Mouse (Mus musculus) forebrain, embryonic 13.5 days (tissue): ENCODE data around the gene Igsf21. TPM values are rescaled to one million over a fixed set of nuclear protein-coding genes. Genes with fewer than 3 reads are reported as not detected.
A peak's percentile ranks its signal among the peaks of the same experiment; 100 is the strongest.

Experiments
- ATAC-seq: fragments of 200-750 bp; cut with Nextera tagmentation; 2 replicates; pipeline ENCODE4 v1.8.0; 2017
- H3K27ac ChIP-seq: fragments of 300-500 bp; sonication (generic); 2 replicates; pipeline ENCODE4 v1.5.1; 2015; ENCODE audit warnings: inconsistent platforms, mild to moderate bottlenecking, moderate library complexity
- H3K27me3 ChIP-seq: fragments of 300-500 bp; sonication (generic); 2 replicates; pipeline ENCODE4 v1.6.1; 2015; ENCODE audit warnings: mild to moderate bottlenecking, inconsistent platforms
- H3K36me3 ChIP-seq: fragments of 300-500 bp; sonication (generic); 2 replicates; pipeline ENCODE4 v1.6.1; 2015; ENCODE audit warnings: mild to moderate bottlenecking, inconsistent platforms; ENCODE audit not compliant: poor library complexity, severe bottlenecking
- H3K4me1 ChIP-seq: fragments of 300-500 bp; sonication (generic); 2 replicates; pipeline ENCODE4 v1.6.1; 2015; ENCODE audit warnings: inconsistent platforms
- H3K4me2 ChIP-seq: fragments of 300-500 bp; sonication (generic); 2 replicates; pipeline ENCODE4 v1.6.1; 2015; ENCODE audit warnings: inconsistent platforms, mild to moderate bottlenecking, moderate library complexity
- H3K4me3 ChIP-seq: fragments of 300-500 bp; sonication (generic); 2 replicates; pipeline ENCODE4 v1.5.1; 2015; ENCODE audit warnings: mild to moderate bottlenecking, inconsistent platforms
- H3K9ac ChIP-seq: fragments of 300-500 bp; sonication (generic); 2 replicates; pipeline ENCODE4 v1.6.1; 2015; ENCODE audit warnings: mild to moderate bottlenecking, inconsistent platforms
- H3K9me3 ChIP-seq: fragments of 300-500 bp; sonication (generic); replicated peaks from 2 replicates; pipeline ENCODE4 v1.6.1; 2016; ENCODE audit warnings: inconsistent platforms
- WGBS: fragments of 180-500 bp; shearing (Covaris S2); methylation state at CpG from one replicate; pipeline ENCODE4 v1.1.7; 2015; 5-methylcytosine and 5-hydroxymethylcytosine counted together
- polyA plus RNA-seq: library from polyadenylated mRNA; unstranded; fragments of >200 nt; fragmentation: Nextera tagmentation; extraction: Ambion mirVana; gene quantifications from 2 replicates; pipeline ENCODE4 v1.2.1, GENCODE M21; 2015

The Igsf21 gene
- polyA plus RNA-seq, 1 experiment from 2014 or later: 28.6 TPM

DNA sequence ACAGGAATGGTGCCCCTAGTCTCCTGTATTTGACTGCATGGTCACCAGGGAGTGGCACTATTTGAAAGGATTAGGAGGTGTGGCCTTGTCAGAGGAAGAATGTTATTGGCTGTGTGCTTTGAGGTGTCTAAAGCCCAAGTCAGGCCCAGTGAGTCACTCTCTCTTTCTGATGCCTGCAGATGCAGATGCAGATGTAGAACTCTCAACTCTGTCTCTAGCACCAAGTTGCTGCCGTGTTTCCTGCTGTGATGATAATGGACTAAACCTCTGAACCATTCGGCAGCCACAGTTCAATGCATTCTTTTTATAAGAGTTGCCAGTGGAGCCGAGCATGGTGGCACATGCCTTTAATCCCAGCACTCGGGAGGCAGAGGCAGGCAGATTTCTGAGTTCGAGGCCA, 186.3 kb downstream of the Igsf21 start:
- WGBS: 83% methylated on average over 5 of the region's 5 CpGs
- Histone ChIP-seq H3K27me3 (no peaks in the 10 kb centered on the region), H3K27ac (no peak overlapping the region), H3K9ac (no peak overlapping the region), H3K9me3 (no peaks in the 10 kb centered on the region), H3K4me3 (no peak overlapping the region), H3K4me2 (no peak overlapping the region), H3K4me1 (no peaks in the 10 kb centered on the region), H3K36me3 (no peaks in the 10 kb centered on the region)
- ATAC-seq: no peak

DNA sequence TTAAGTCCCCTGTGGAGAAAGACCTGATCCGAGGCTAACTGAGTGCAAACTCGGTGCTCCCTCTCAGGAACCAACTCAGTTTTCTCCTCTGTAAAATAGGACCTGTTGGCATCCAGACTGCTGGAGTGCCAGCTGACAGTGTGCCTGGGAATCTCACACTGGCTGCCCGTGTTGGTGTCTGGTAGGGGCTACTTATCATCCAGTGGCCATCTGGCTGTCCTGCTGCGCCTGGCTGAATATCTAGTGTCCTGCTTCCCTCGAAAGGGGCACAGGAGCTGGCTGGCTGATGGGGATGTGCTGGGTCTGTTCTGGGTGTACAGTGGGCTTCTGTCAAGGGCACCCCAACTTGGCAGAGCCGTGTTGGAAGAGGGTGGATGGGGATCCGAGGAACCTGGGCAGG, 193.5 kb downstream of the Igsf21 start:
- H3K36me3 ChIP-seq: no peaks in the 10 kb centered on the region
- 0 out of 2 replicates have a peak, but pooled peaks cover 1% of the 10 kb centered on the region for H3K4me1 ChIP-seq
- no peak overlapping the region for H3K4me2 ChIP-seq
- no peak for ATAC-seq
- 74% methylated on average over 7 of the region's 7 CpGs for WGBS
- H3K27me3 ChIP-seq: no peaks in the 10 kb centered on the region
- no peak overlapping the region for H3K4me3 ChIP-seq
- no peak overlapping the region for H3K27ac ChIP-seq
- no peak overlapping the region for H3K9ac ChIP-seq
- peaks cover 7% of the 10 kb centered on the region for H3K9me3 ChIP-seq

GRCm38 (mm10) chr4:140052575-140052974, 194.0 kb downstream of the Igsf21 start:
- WGBS: 59% methylated on average over 11 of the region's 11 CpGs
- no peak overlapping the region for H3K4me3 ChIP-seq
- no peak for ATAC-seq
- H3K4me1 ChIP-seq: peaks cover 6% of the 10 kb centered on the region; the same call in 1 of the 2 replicates
- H3K4me2 ChIP-seq: no peak overlapping the region
- no peak overlapping the region for H3K27ac ChIP-seq
- peaks cover 7% of the 10 kb centered on the region for H3K9me3 ChIP-seq
- H3K36me3 ChIP-seq: no peaks in the 10 kb centered on the region
- no peaks in the 10 kb centered on the region for H3K27me3 ChIP-seq
- no peak overlapping the region for H3K9ac ChIP-seq

GRCm38 (mm10) chr4:140047807-140048362, 198.7 kb downstream of the Igsf21 start:
- Histone ChIP-seq H3K9me3 (peaks cover 7% of the 10 kb centered on the region), H3K4me1 (peaks cover 16% of the 10 kb centered on the region), H3K36me3 (no peaks in the 10 kb centered on the region), H3K27ac (peak overlapping the region; percentile 0; the same call in 1 of the 2 replicates), H3K4me3 (no peak overlapping the region), H3K4me2 (no peak overlapping the region), H3K9ac (no peak overlapping the region), H3K27me3 (no peaks in the 10 kb centered on the region)
- ATAC-seq: peak; percentile 45; the same call in 1 of the 2 replicates
- 67% methylated on average over 10 of the region's 10 CpGs for WGBS

GRCm38 (mm10) chr4:140043953-140044352, 202.6 kb downstream of the Igsf21 start:
- 43% methylated on average over 12 of the region's 12 CpGs for WGBS
- Histone ChIP-seq H3K4me3 (no peak overlapping the region), H3K9me3 (no peaks in the 10 kb centered on the region; the same call in 1 of the 2 replicates), H3K27ac (peak overlapping the region; percentile 51), H3K36me3 (peaks cover 4% of the 10 kb centered on the region; the same call in 1 of the 2 replicates), H3K4me1 (peaks cover 22% of the 10 kb centered on the region), H3K9ac (no peak overlapping the region), H3K27me3 (peaks cover 9% of the 10 kb centered on the region), H3K4me2 (no peak overlapping the region)
- no peak for ATAC-seq

- peak overlapping the region; percentile 25; the same call in 1 of the 2 replicates for H3K4me2 ChIP-seq
- 5% methylated on average over 26 of the region's 26 CpGs for WGBS
- peaks cover 4% of the 10 kb centered on the region; the same call in 1 of the 2 replicates for H3K36me3 ChIP-seq
- H3K27me3 ChIP-seq: peaks cover 16% of the 10 kb centered on the region
- 0 out of 2 replicates have a peak overlapping the region, but pooled peaks have one; percentile 32 for H3K9ac ChIP-seq
- no peaks in the 10 kb centered on the region; the same call in 1 of the 2 replicates for H3K9me3 ChIP-seq
- no peak for ATAC-seq
- H3K4me3 ChIP-seq: no peak overlapping the region
- H3K27ac ChIP-seq: no peak overlapping the region
- H3K4me1 ChIP-seq: peaks cover 26% of the 10 kb centered on the region
These were observed 207.8 kb downstream of the Igsf21 start for GRCm38 (mm10) chr4:140038586-140039411.

GRCm38 (mm10) chr4:140037784-140038387, 208.7 kb downstream of the Igsf21 start:
- 5% methylated on average over 13 of the region's 13 CpGs for WGBS
- peak; percentile 41; the same call in 1 of the 2 replicates for ATAC-seq
- Histone ChIP-seq H3K4me1 (peaks cover 24% of the 10 kb centered on the region), H3K4me2 (peak overlapping the region; percentile 25; the same call in 1 of the 2 replicates), H3K9ac (no peak overlapping the region), H3K9me3 (no peaks in the 10 kb centered on the region; the same call in 1 of the 2 replicates), H3K4me3 (no peak overlapping the region), H3K27ac (no peak overlapping the region), H3K27me3 (peaks cover 16% of the 10 kb centered on the region), H3K36me3 (peaks cover 4% of the 10 kb centered on the region; the same call in 1 of the 2 replicates)

DNA sequence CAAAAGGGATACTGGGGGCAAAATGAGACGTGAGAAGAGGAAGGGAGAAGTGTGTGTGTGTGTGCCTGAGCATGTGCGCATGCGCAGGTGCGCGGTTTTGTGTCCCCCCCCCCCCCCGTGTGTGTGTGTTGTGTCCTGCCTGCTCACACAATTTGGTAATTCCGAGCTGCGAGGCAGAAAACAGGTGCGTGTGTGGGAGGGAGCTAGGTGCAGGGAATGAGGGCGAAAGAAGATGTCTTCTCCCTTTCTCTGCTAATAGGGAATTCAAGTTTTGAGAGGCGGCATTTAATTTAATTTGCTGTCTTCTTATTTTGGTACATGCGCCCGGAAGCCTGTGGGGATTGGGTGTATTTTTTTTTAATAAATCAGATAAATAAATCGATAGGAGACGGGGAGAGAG, 211.4 kb downstream of the Igsf21 start:
- Histone ChIP-seq H3K9me3 (no peaks in the 10 kb centered on the region), H3K27ac (no peak overlapping the region), H3K9ac (no peak overlapping the region), H3K4me3 (no peak overlapping the region), H3K27me3 (peaks cover 16% of the 10 kb centered on the region), H3K4me1 (peaks cover 32% of the 10 kb centered on the region), H3K4me2 (no peak overlapping the region), H3K36me3 (no peaks in the 10 kb centered on the region)
- ATAC-seq: no peak
- 75% methylated on average over 15 of the region's 15 CpGs for WGBS

DNA sequence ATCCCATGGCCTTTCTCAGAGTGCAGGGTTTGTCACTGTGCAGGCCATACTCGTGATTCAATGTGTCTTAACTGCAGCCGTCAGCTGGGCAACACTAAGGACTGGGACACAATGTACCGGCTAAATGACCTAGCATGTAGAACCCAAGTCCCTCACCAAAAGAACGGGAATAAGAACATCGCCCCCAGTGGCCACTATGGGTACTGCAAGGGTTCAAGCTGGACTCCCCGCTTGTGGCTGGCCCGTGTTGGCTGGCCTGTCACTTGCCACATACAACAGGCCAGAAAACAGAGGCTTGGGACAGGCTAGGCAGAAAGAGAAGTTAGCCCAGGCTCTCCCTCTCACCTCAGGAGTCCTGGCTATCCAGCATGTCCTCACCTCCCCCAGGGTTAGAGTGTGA, 213.2 kb downstream of the Igsf21 start:
- H3K4me2 ChIP-seq: no peak overlapping the region
- WGBS: 38% methylated on average over 7 of the region's 7 CpGs
- no peak overlapping the region for H3K9ac ChIP-seq

DNA sequence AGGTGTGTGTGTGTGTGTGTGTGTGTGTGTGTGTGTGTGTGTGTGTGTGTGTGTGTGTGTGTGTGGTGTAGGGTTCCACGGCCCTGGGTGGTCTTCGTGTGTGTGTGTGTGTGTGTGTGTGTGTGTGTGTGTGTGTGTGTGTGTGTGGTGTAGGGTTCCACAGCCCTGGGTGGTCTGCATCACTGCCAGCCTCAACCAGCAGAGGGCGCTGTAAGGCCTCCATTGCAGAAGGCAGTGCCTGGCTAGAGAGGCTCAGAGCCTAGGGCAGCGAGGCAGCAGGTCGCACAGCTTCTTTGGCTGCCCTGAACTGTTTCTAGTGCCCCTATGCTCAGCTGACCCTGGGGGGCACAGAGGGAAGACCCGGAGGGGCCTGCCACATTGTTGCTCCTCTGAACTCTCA, 216.2 kb downstream of the Igsf21 start:
- H3K9me3 ChIP-seq: no peaks in the 10 kb centered on the region
- peak overlapping the region; percentile 89 for H3K27ac ChIP-seq
- WGBS: 45% methylated on average over 1 of the region's 6 CpGs
- no peaks in the 10 kb centered on the region for H3K36me3 ChIP-seq
- peaks cover 22% of the 10 kb centered on the region for H3K4me1 ChIP-seq
- no peaks in the 10 kb centered on the region for H3K27me3 ChIP-seq
- no peak overlapping the region for H3K4me2 ChIP-seq
- no peak overlapping the region for H3K9ac ChIP-seq
- H3K4me3 ChIP-seq: no peak overlapping the region
- ATAC-seq: peak; percentile 68

More for the DNA sequence above, 213.2 kb downstream of the Igsf21 start:
- H3K4me1 ChIP-seq: peaks cover 34% of the 10 kb centered on the region
- no peak overlapping the region for H3K27ac ChIP-seq
- no peaks in the 10 kb centered on the region for H3K36me3 ChIP-seq
- peaks cover 3% of the 10 kb centered on the region; the same call in 1 of the 2 replicates for H3K27me3 ChIP-seq
- ATAC-seq: no peak
- no peaks in the 10 kb centered on the region for H3K9me3 ChIP-seq
- H3K4me3 ChIP-seq: no peak overlapping the region

DNA sequence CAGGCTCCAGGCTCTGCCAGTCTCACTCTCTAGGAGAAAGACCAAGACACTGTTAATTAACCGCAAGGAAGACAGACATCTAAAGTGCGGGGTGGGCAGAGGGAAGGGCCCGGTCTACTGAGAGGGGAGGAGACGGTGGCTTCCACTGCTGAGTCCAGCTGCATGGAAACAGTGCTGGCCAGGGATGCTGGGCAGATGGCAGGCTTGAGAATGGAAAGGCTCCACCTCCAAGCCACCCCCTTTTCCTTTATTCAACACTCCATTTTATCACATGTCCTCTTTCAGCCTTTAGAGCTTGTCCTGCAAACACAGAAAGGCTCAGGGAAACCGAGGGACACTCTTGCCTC, 216.6 kb downstream of the Igsf21 start:
- Histone ChIP-seq H3K27me3 (no peaks in the 10 kb centered on the region), H3K9ac (no peak overlapping the region), H3K36me3 (no peaks in the 10 kb centered on the region), H3K4me2 (peak overlapping the region; percentile 22; the same call in 1 of the 2 replicates), H3K4me1 (peaks cover 22% of the 10 kb centered on the region), H3K4me3 (no peak overlapping the region), H3K9me3 (no peaks in the 10 kb centered on the region), H3K27ac (peak overlapping the region; percentile 89)
- ATAC-seq: peak; percentile 78
- WGBS: 13% methylated on average over 5 of the region's 5 CpGs
